In the genomic region with DNA sequence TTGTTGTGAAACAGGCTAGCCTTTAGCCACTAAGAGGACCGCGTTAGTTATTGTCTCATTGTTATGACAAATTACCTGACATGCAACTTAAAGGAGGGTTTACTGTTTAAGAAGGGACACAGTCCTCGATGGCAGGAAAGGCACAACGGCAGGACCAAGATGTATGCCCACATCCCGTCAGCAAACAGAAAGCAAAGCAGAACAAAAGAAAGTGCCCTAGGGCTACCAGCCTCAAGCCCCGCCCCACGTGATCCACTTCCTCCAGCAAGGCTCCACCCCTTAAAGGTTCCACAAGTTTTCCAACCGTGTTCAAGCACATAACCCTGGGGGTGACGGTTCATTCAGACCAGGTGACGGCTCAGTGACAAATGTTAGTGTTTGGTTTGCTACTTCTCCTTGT, we compare ENCODE assay signal across 19 mouse cellular contexts.
DNase-seq lines count a peak whose midpoint lies in the region; ATAC-seq and TF ChIP-seq lines count a peak whose summit lies in the region.
"Had no signal": no experiment of that assay in that cellular context is flagged by ENCODE, and none has a peak within 500 bp of the region (broad histone marks: within the 10 kb centered on the region; RNA-seq: fewer than 3 reads in every experiment).

No protein-coding gene starts in this region.

- no peak overlapping the region for H3K9ac ChIP-seq in ES-E14 (ENCODE audit: insufficient read depth, low read depth, low read length, poor library complexity, severe bottlenecking)
- H3K9ac ChIP-seq in hindbrain, embryonic 11.5 days (ENCODE audit: low read depth, low read length), result no peak overlapping the region
- H3K9ac ChIP-seq: embryonic facial prominence, embryonic 13.5 days; forebrain, embryonic 13.5 days; forebrain, postnatal 0 days; hindbrain, embryonic 14.5 days; intestine, embryonic 15.5 days had no signal

- no peak for TF ChIP-seq CTCF in testis, adult 2 months (IDR thresholded peaks at IDR 0.05; ENCODE audit: control insufficient read depth, insufficient read depth, insufficient replicate concordance, low read depth, low read length)

- H3K36me3 ChIP-seq in testis, adult 2 months (ENCODE audit: control insufficient read depth, insufficient read depth, low read length), result no peaks in the 10 kb centered on the region
- H3K36me3 ChIP-seq in ES-E14 (ENCODE audit: control insufficient read depth, insufficient read depth, low read length, poor library complexity, severe bottlenecking), result no peaks in the 10 kb centered on the region
- no peaks in the 10 kb centered on the region for H3K36me3 ChIP-seq in hindbrain, embryonic 11.5 days (ENCODE audit: control insufficient read depth, insufficient read depth, low read length)
- H3K36me3 ChIP-seq: embryonic facial prominence, embryonic 13.5 days; intestine, embryonic 15.5 days had no signal

- no peaks in the 10 kb centered on the region for H3K9me3 ChIP-seq in ES-E14 (ENCODE audit: control insufficient read depth, insufficient read depth, low read depth, low read length)
- no peaks in the 10 kb centered on the region for H3K9me3 ChIP-seq in hindbrain, embryonic 11.5 days (ENCODE audit: control insufficient read depth, low read length)
- H3K9me3 ChIP-seq: intestine, embryonic 15.5 days had no signal

- no peak for ATAC-seq in hindbrain, embryonic 11.5 days (ENCODE audit: low FRiP score)
- ATAC-seq: activated CD4-positive, CD25-positive, alpha-beta regulatory T cell, adult 4 months; forebrain, embryonic 13.5 days; forebrain, postnatal 0 days; intestine, embryonic 15.5 days had no signal

- TF ChIP-seq POLR2A in testis, adult 2 months (IDR thresholded peaks at IDR 0.05; ENCODE audit: control insufficient read depth, low read depth, low read length), result no peak

- no peak overlapping the region for H3K4me2 ChIP-seq in hindbrain, embryonic 11.5 days (replicated peaks; ENCODE audit: low read depth, low read length)
- H3K4me2 ChIP-seq: embryonic facial prominence, embryonic 13.5 days; forebrain, embryonic 13.5 days; hindbrain, embryonic 14.5 days; intestine, embryonic 15.5 days had no signal

- H3K27ac ChIP-seq in testis, adult 2 months (ENCODE audit: control insufficient read depth, insufficient read depth, low read depth, low read length), result no peak overlapping the region
- no peak overlapping the region for H3K27ac ChIP-seq in ES-E14 (ENCODE audit: insufficient read depth, low read depth, low read length, poor library complexity, severe bottlenecking)
- H3K27ac ChIP-seq in hindbrain, embryonic 11.5 days (ENCODE audit: low read depth, low read length), result no peak overlapping the region
- H3K27ac ChIP-seq: embryonic facial prominence, embryonic 13.5 days; forebrain, embryonic 13.5 days; hindbrain, embryonic 14.5 days; intestine, embryonic 15.5 days had no signal

- whole genome bisulfite sequencing in hindbrain, embryonic 11.5 days, result 72% methylated on average over 10 of the region's 10 CpGs

- H3K4me3 ChIP-seq in testis, adult 2 months (ENCODE audit: control insufficient read depth, low read depth, low read length), result peak overlapping the region; percentile 41
- H3K4me3 ChIP-seq in ES-E14 (ENCODE audit: insufficient read depth in 1 of 2, low read depth in 1 of 2, low read length in 2 of 2, poor library complexity in 1 of 2, severe bottlenecking in 1 of 2), result peak overlapping the region in 1 of 2 experiments; percentile 41; a peak in 1 of 4 replicates
- H3K4me3 ChIP-seq in hindbrain, embryonic 11.5 days (ENCODE audit: low read depth, low read length), result no peak overlapping the region
- H3K4me3 ChIP-seq: embryonic facial prominence, embryonic 13.5 days; forebrain, embryonic 13.5 days; intestine, embryonic 15.5 days had no signal

- H3K27me3 ChIP-seq in testis, adult 2 months (ENCODE audit: control insufficient read depth, insufficient read depth, low read length), result no peaks in the 10 kb centered on the region
- H3K27me3 ChIP-seq in hindbrain, embryonic 11.5 days (ENCODE audit: control insufficient read depth, insufficient read depth, low read length), result no peaks in the 10 kb centered on the region
- H3K27me3 ChIP-seq: embryonic facial prominence, embryonic 13.5 days; intestine, embryonic 15.5 days had no signal

- peaks cover 3% of the 10 kb centered on the region; the same call in 1 of the 2 replicates for H3K4me1 ChIP-seq in testis, adult 2 months (ENCODE audit: control insufficient read depth, insufficient read depth, low read length)
- H3K4me1 ChIP-seq in ES-E14 (ENCODE audit: control insufficient read depth in 2 of 2, insufficient read depth in 2 of 2, low read length in 2 of 2, poor library complexity in 1 of 2), result no peaks in the 10 kb centered on the region
- no peaks in the 10 kb centered on the region for H3K4me1 ChIP-seq in hindbrain, embryonic 11.5 days (replicated peaks; ENCODE audit: control insufficient read depth, insufficient read depth, low read length)
- H3K4me1 ChIP-seq: embryonic facial prominence, embryonic 13.5 days; forebrain, embryonic 13.5 days; intestine, embryonic 15.5 days had no signal

- DNase-seq in testis, postnatal 10 days (ENCODE audit: low spot score), result no peak
- peak; percentile 42 for DNase-seq in ES-E14 (ENCODE audit: low read depth, low spot score)
- peak; percentile 20 for DNase-seq in WW6 (ENCODE audit: low read depth, low spot score)
- DNase-seq in layer of hippocampus, postnatal 14 days (ENCODE audit: low spot score in 2 of 2), result no peak
- DNase-seq in hindbrain, embryonic 11.5 days (ENCODE audit: low spot score), result no peak
- DNase-seq: adrenal gland, postnatal 14 days; cerebellum, adult 11-12 months; cerebellum, adult 9-10 months; cerebellum, postnatal 36 days; forebrain, postnatal 0 days; gastrocnemius, postnatal 14 days; heart, postnatal 10 days; heart, postnatal 4 days had no signal

- in situ Hi-C loops in ES-E14 (cut with MboI; ENCODE audit: low sequenced_read_pairs in 2 of 2, unreplicated experiment in 2 of 2), result no loop called here

TF ChIP-seq in ES-E14, 5 proteins besides CTCF, POLR2A, EP300 and RAD21:
- TF ChIP-seq CHD2 (IDR thresholded peaks at IDR 0.05; ENCODE audit: low read depth, low read length) (no peak), ZC3H11A (IDR thresholded peaks at IDR 0.05; ENCODE audit: borderline replicate concordance, low read depth, low read length) (no peak), MAFK (IDR thresholded peaks at IDR 0.05; ENCODE audit: insufficient read depth, low read depth, low read length) (no peak), HCFC1 (IDR thresholded peaks at IDR 0.05; ENCODE audit: borderline replicate concordance, insufficient read depth, low read length) (no peak), ZNF384 (IDR thresholded peaks at IDR 0.05; ENCODE audit: low read depth, low read length) (no peak)

Comparison
In these comparisons a context has a peak if more than half of its experiments do, and no peak if none do; other contexts are left out.
1. DNase-seq: peak in ES-E14 (single experiment) and WW6 (single experiment); none in testis, postnatal 10 days (single experiment), layer of hippocampus, postnatal 14 days (0 of 2) and hindbrain, embryonic 11.5 days (single experiment).